Mouse (Mus musculus): ENCODE measurements around the gene Slc6a8.

DNA sequence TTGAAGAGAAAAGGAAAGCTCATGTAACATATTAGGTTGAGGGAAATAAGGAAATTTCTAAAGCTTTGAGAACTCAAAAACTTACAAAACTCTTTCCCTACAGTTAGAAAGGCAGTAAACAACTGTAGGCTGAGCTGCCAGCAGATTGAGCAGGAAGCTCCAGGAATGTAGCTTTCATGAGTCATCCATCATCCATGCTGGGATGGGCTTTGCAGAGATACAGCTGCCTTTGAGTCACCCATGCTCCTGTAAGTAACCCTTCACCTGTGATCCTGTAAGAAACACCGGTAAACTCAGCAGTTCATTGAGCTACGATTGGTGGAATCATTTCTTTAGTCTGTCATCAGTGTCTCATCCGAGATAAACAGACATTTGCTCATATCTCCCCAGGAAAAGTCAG, 22.1 kb upstream of the Slc6a8 start:
- no peak for TF ChIP-seq CTCF (IDR thresholded peaks at IDR 0.05; ENCODE audit: extremely low read depth, insufficient read depth, low read length)
- TF ChIP-seq POLR2A (IDR thresholded peaks at IDR 0.05; ENCODE audit: extremely low read depth, insufficient read depth, low read length) = no peak
